Mouse (Mus musculus) heart, postnatal 0 days (tissue): ENCODE results near the gene Patj.

Source experiments
- CTCF ChIP-seq: IDR thresholded peaks from 2 replicates; pipeline ENCODE4 v1.5.1; 2016; ENCODE audit warnings: antibody characterized with exemption, control low read depth, low read depth
- EP300 ChIP-seq: IDR thresholded peaks from 2 replicates; pipeline ENCODE4 v1.6.1; 2016; ENCODE audit warnings: antibody characterized with exemption, low read depth

DNA sequence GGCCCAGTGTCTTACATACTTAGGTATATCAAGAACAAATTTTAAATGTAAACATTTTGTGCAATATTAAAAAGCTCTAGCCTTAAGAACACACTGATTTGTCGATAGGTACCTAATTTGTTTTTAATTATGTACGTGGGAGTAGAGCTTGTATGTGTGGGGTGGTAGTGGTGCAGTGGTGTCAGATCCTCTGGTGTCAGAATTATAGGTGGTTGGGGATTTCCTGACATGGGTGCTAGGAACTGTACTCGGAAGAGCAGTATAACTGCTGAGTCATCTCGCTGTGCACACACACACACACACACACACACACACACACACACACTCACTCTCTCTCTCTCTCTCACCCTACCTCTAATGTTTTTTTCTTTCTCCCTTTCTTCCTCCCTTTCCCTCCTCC lies 12.9 kb downstream of the Patj start:
- no peak for TF ChIP-seq CTCF
- TF ChIP-seq EP300, result no peak
